7 mouse cellular contexts compared by ENCODE assay signal in the genomic region with DNA sequence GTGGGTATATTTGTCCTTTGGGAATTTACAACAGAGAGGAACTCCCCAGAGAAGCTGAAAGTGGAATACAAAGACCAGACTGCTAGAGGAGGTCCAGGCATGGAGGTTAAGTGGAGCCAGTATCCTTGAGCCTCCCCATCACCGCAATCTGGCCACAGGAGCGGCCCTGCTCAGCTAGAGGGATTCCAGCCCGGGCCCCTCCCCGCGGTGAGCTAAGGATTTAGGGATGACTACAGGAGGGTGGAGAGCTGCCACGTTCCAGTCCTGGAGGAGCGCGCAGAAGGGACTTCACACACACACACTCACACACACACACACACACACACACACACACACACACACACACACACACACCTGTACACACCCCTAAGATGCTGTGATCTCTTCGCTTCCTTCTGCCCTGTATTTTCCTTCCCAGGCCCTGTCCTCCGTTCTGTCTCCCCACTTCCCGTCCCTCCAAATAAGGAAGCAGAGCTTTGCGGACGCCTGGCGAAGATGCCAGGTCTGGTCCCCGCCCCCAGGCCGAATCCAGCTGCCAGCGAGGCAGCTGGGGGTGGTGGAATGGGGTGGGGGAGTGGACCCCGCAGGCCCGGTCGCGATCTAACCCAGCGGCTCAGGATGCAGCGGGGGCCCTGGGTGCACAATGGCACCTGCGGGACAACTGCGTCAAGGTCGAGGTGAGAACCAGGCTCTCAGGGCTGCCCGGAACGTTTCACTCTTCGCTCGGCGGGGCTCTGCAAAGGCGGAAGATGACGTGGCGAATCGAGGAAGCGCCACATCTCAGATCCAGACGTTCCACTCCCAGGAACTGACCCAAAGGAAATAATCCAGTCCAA.
A peak's percentile ranks its signal among the peaks of the same experiment; 100 is the strongest.
DNase-seq lines count a peak whose midpoint lies in the region; ATAC-seq and TF ChIP-seq lines count a peak whose summit lies in the region.

No protein-coding gene starts in this region.

- peak; percentile 50; the same call in 1 of the 2 replicates for ATAC-seq in embryonic facial prominence, embryonic 12.5 days (ENCODE audit: insufficient number of reproducible peaks, insufficient read depth, low FRiP score, low TSS enrichment)
- ATAC-seq in limb, embryonic 13.5 days (ENCODE audit: low FRiP score, low read depth): peak; percentile 64
- ATAC-seq in midbrain, embryonic 14.5 days (ENCODE audit: low FRiP score, low TSS enrichment): peak; percentile 74

- no peak for TF ChIP-seq CTCF in heart, adult 2 months (IDR thresholded peaks at IDR 0.05)
- TF ChIP-seq CTCF in kidney, adult 2 months (conservative IDR thresholded peaks at IDR 0.05; ENCODE audit: insufficient read depth, insufficient read length, low read depth, low read length): no peak

- peak overlapping the region; percentile 95 for H3K27ac ChIP-seq in embryonic facial prominence, embryonic 12.5 days
- H3K27ac ChIP-seq in heart, adult 2 months: peak overlapping the region; percentile 97
- H3K27ac ChIP-seq in kidney, adult 2 months (ENCODE audit: insufficient read depth, low read depth, low read length): peak overlapping the region; percentile 97
- H3K27ac ChIP-seq in limb, embryonic 13.5 days: peak overlapping the region; percentile 98
- peak overlapping the region; percentile 96 for H3K27ac ChIP-seq in midbrain, embryonic 14.5 days (replicated peaks; ENCODE audit: low read depth, low read length)

- TF ChIP-seq EP300 in heart, adult 2 months (IDR thresholded peaks at IDR 0.05; ENCODE audit: insufficient read depth, low read depth, low read length): 0 out of 2 replicates have a peak, but pooled peaks have one; percentile 12

- H3K27me3 ChIP-seq in embryonic facial prominence, embryonic 12.5 days: no peaks in the 10 kb centered on the region
- H3K27me3 ChIP-seq in heart, adult 2 months (ENCODE audit: control insufficient read depth, insufficient read depth, low read length): no peaks in the 10 kb centered on the region
- H3K27me3 ChIP-seq in kidney, adult 2 months (replicated peaks; ENCODE audit: control insufficient read depth, insufficient read depth, low read length): no peaks in the 10 kb centered on the region
- H3K27me3 ChIP-seq in limb, embryonic 13.5 days: no peaks in the 10 kb centered on the region
- H3K27me3 ChIP-seq in midbrain, embryonic 14.5 days (ENCODE audit: control insufficient read depth, insufficient read depth, low read length): no peaks in the 10 kb centered on the region

- intact Hi-C loops in heart, adult 2 months (cut with DNase I): loop anchor here (1.0 to 10.0 kb wide), 3 partner anchors 32 to 150 kb away; a partner anchor contains a TSS

- under 1% methylated on average over 37 of the region's 37 CpGs for WGBS in embryonic facial prominence, embryonic 12.5 days
- WGBS in heart, adult 2 months: under 1% methylated on average over 37 of the region's 37 CpGs
- WGBS in kidney, adult 2 months: 1% methylated on average over 37 of the region's 37 CpGs
- 0% methylated on average over 37 of the region's 37 CpGs for WGBS in limb, embryonic 13.5 days
- under 1% methylated on average over 37 of the region's 37 CpGs for WGBS in midbrain, embryonic 14.5 days

- peak; percentile 85 for TF ChIP-seq POLR2A in heart, adult 2 months (IDR thresholded peaks at IDR 0.05; ENCODE audit: insufficient read depth, low read depth, low read length)
- peak; percentile 61 for TF ChIP-seq POLR2A in kidney, adult 2 months (IDR thresholded peaks at IDR 0.05; ENCODE audit: low read depth, low read length)

- H3K9ac ChIP-seq in embryonic facial prominence, embryonic 12.5 days: peak overlapping the region; percentile 73
- H3K9ac ChIP-seq in heart, adult 2 months (ENCODE audit: low read depth, low read length): peak overlapping the region; percentile 90
- peak overlapping the region; percentile 85 for H3K9ac ChIP-seq in limb, embryonic 13.5 days
- H3K9ac ChIP-seq in midbrain, embryonic 14.5 days (replicated peaks; ENCODE audit: low read length): peak overlapping the region; percentile 75

- peak overlapping the region; percentile 72 for H3K4me2 ChIP-seq in embryonic facial prominence, embryonic 12.5 days (replicated peaks)
- H3K4me2 ChIP-seq in limb, embryonic 13.5 days (replicated peaks): peak overlapping the region; percentile 76
- peak overlapping the region; percentile 82 for H3K4me2 ChIP-seq in midbrain, embryonic 14.5 days (ENCODE audit: low read length)

- DNase-seq in adrenal gland, postnatal 14 days: peak; percentile 84
- DNase-seq in heart, adult 2 months: peak; percentile 88 to 91
- DNase-seq in kidney, adult 2 months: peak; percentile 87
- peak; percentile 85 for DNase-seq in midbrain, embryonic 14.5 days
- DNase-seq in spleen, adult 12 weeks (ENCODE audit: low spot score): peak; percentile 9

- no peaks in the 10 kb centered on the region for H3K9me3 ChIP-seq in embryonic facial prominence, embryonic 12.5 days
- no peaks in the 10 kb centered on the region for H3K9me3 ChIP-seq in limb, embryonic 13.5 days
- H3K9me3 ChIP-seq in midbrain, embryonic 14.5 days (ENCODE audit: control insufficient read depth, low read length): no peaks in the 10 kb centered on the region

- H3K4me1 ChIP-seq in embryonic facial prominence, embryonic 12.5 days: peaks cover 42% of the 10 kb centered on the region
- peaks cover 6% of the 10 kb centered on the region for H3K4me1 ChIP-seq in heart, adult 2 months (ENCODE audit: control insufficient read depth, insufficient read depth, low read length)
- H3K4me1 ChIP-seq in kidney, adult 2 months (ENCODE audit: control insufficient read depth, insufficient read depth, low read length): peaks cover 18% of the 10 kb centered on the region
- peaks cover 56% of the 10 kb centered on the region for H3K4me1 ChIP-seq in limb, embryonic 13.5 days
- H3K4me1 ChIP-seq in midbrain, embryonic 14.5 days (ENCODE audit: control insufficient read depth, insufficient read depth, low read length): peaks cover 16% of the 10 kb centered on the region

- no peaks in the 10 kb centered on the region for H3K36me3 ChIP-seq in embryonic facial prominence, embryonic 12.5 days
- H3K36me3 ChIP-seq in heart, adult 2 months (ENCODE audit: control insufficient read depth, insufficient read depth, low read length): no peaks in the 10 kb centered on the region
- no peaks in the 10 kb centered on the region for H3K36me3 ChIP-seq in kidney, adult 2 months (ENCODE audit: control insufficient read depth, insufficient read depth, low read length)
- H3K36me3 ChIP-seq in limb, embryonic 13.5 days: no peaks in the 10 kb centered on the region
- no peaks in the 10 kb centered on the region for H3K36me3 ChIP-seq in midbrain, embryonic 14.5 days (ENCODE audit: control insufficient read depth, insufficient read depth, low read length)

- no peaks in the 10 kb centered on the region for H3K79me2 ChIP-seq in heart, adult 2 months (replicated peaks; ENCODE audit: control insufficient read depth, insufficient read depth, low read length)

- H3K4me3 ChIP-seq in embryonic facial prominence, embryonic 12.5 days: peak overlapping the region; percentile 58
- peak overlapping the region; percentile 93 for H3K4me3 ChIP-seq in heart, adult 2 months
- H3K4me3 ChIP-seq in kidney, adult 2 months (ENCODE audit: insufficient read depth, low read depth, low read length): peak overlapping the region; percentile 84
- peak overlapping the region; percentile 69 for H3K4me3 ChIP-seq in limb, embryonic 13.5 days
- H3K4me3 ChIP-seq in midbrain, embryonic 14.5 days (replicated peaks; ENCODE audit: low read depth, low read length): peak overlapping the region; percentile 62

Comparison
In these comparisons a context has a peak if more than half of its experiments do, and no peak if none do; other contexts are left out.
1. Peak in every context shown above with its lines: DNase-seq, ATAC-seq, H3K4me3 ChIP-seq and H3K27ac ChIP-seq.
2. DNase-seq: peak in every context shown above with its lines; median percentile 90 in heart, adult 2 months; 87 in kidney, adult 2 months; 85 in midbrain, embryonic 14.5 days; 84 in adrenal gland, postnatal 14 days; 9 in spleen, adult 12 weeks.